Mouse (Mus musculus): ENCODE results near the gene Bcl6.
A peak's percentile ranks its signal among the peaks of the same experiment; 100 is the strongest.

Bcl6 gene

DNA sequence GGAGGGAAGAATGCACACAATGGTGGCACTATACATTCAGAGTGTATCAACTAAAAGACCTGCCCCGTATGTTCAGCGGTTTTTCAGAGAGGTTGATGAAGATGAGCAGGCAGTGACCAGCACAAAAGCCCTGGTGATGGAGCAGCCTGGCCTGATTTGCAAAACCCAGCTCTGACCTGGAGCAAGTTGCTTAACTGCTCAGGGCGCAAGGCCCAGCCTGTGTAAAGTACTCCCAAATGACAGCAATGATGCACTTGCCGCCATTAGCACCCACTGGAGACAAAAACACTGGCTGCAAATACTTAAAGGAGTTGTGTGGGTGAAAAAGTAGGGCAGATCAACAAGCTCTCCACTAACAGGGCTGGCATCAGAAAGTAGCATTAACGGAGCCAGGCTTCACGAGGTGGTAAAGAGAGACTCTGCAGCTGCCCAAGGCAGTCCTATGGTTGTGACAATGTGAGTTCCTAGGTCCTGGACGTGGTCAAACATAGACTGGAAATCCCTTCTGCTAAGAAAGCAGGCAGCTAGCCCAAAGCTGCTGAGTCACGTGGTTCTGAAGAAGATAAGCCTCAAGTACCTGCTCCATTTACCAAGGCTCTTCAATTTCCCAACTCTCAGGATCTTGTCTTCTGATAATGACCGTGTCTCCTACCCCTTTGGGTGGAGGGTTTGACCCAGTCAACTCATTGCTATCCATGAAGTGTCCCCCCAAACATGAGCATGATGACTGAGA, 14.9 kb downstream of the Bcl6 start:
- no peak for DNase-seq (ENCODE audit: low read depth)

- DNase-seq (ENCODE audit: low read depth) = no peak
These were observed 15.8 kb downstream of the Bcl6 start for GRCm38 (mm10) chr16:23972901-23973300.

GRCm38 (mm10) chr16:23972126-23972740, 16.4 kb downstream of the Bcl6 start:
- DNase-seq (ENCODE audit: low read depth) = no peak

DNA sequence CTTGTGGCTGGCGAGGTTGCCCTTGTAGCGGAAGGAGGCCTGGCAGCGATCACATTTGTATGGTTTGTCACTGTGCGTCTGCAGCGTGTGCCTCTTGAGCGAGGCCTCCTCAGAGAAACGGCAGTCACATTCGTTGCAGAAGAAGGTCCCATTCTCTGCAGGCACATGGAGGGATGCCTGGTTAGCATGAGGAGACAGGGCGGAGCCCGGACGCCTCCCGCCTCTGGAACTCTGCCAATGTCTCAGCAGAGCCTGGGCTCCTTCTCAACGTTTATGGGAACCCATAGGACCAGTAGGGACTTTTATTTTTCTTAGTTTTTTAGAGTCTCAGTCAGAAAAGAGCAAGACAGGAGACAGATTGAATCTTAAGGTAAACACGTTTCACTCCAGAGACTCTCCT, 18.7 kb downstream of the Bcl6 start:
- no peak for DNase-seq (ENCODE audit: low read depth)

DNA sequence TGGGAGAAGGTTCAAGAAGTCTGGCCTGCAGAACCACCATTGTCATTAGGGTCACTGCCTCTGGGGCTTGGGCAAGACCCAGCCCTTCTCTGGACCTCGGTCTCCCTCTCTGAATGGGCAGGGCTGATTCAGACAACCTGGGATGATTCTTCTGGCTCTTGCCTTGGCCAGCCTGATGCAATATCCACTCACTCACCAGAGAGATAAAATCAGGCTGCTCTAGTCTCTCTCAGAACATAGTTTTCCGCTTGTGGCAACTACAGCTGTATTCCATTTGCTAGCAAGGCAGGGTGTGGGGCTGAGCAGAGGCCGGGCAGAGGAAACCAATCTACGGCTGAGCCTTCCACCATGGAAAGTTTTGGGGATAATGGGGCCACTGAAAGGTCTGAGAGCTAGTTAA, 19.8 kb downstream of the Bcl6 start:
- no peak for DNase-seq (ENCODE audit: low read depth)

DNA sequence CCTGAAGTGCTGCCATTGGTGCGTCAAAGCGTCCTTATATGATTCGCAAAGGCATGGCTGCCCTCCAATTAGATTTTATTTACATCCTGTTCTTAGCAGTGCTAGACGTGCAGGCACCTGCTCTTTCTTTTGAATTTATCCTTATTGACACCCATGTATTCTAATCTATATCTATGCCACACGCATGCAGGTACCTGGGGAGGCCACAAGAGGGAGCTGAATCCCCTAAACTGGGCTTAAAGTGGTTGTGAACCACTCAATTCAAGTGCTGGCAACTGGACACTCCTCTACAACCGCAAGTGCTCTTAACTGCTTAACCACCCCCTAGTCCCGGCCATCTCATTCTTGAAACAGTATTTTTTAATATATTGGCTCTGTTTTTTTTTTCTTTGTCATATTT, 21.4 kb downstream of the Bcl6 start:
- peak; percentile 54 for DNase-seq (ENCODE audit: low read depth)

- DNase-seq (ENCODE audit: low read depth) = no peak
These were observed 22.6 kb downstream of the Bcl6 start for GRCm38 (mm10) chr16:23966066-23966465.

GRCm38 (mm10) chr16:23964706-23965367, 23.8 kb downstream of the Bcl6 start:
- no peak for DNase-seq (ENCODE audit: low read depth)

- no peak for DNase-seq (ENCODE audit: low read depth)
These were observed 24.6 kb downstream of the Bcl6 start for GRCm38 (mm10) chr16:23963896-23964668.

GRCm38 (mm10) chr16:23962401-23962800, 26.3 kb downstream of the Bcl6 start:
- DNase-seq (ENCODE audit: low read depth) = peak; percentile 63

DNA sequence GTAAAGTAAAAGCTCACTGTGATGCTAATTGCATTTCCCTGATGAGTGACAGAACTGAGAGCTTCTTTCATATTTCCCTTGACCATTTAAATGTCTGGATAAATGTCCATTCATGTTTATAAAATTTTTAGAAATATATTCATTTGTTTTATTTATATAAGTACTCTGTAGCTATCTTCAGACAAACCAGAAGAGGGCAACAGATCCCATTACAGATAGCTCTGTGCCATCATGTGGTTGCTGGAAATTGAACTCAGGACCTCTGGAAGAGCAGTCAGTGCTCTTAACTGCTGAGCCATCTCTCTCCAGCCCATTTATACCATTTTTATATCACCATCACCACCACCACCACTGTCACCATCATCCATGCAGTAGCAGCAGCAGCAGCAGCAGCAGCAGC, 29.7 kb downstream of the Bcl6 start:
- no peak for DNase-seq (ENCODE audit: low read depth)

DNA sequence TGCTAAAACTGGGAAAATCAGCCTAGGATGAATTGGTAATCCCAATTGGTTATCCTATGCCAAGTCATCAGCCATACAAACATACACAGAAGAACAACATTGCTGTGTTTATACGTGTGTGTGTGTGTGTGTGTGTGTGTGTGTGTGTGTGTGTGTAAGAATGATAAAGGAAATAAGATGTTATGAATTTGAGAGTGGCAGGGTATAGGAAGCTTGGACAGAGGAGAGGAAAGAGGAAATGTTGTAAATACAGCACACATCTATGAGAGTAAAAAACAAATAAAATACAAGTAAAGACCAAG, 34.7 kb downstream of the Bcl6 start:
- no peak for DNase-seq (ENCODE audit: low read depth)

DNA sequence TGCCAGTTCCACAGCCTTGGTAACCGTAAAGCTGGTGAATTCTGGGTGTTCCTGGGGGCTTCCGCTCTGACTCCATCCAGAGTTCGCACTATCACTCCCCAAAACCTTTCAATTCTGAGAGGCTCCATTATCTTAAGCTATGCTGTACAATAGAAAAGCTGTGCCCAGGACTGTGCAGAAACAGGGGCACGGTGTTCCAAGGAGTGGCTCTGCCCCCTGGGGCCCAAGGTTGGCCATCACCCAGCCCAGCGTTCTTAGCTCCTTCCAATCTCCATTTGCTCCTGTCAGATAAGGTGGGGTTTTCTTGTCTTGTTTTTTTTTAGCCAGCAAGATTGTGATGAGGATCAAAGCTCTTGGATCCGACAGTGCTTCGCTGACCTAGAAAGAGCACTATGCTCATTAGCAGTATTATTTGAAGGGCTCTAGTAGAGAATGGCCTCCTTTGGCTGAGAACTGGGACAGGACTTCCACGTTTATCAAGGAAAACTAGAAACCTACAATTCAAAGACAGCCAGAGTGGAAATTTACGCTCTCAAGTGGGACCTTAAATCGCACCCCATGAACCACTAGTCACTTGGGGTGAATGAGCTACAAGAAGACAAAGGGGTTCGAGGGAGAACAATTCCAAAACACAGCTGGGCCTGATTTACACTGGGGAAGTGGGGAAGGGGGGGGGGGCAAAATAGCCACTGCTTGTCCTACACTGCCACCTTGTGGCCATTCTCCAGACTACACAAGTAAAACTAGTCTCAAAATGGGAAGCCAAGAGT, 35.3 kb downstream of the Bcl6 start:
- DNase-seq (ENCODE audit: low read depth) = peak; percentile 72

DNA sequence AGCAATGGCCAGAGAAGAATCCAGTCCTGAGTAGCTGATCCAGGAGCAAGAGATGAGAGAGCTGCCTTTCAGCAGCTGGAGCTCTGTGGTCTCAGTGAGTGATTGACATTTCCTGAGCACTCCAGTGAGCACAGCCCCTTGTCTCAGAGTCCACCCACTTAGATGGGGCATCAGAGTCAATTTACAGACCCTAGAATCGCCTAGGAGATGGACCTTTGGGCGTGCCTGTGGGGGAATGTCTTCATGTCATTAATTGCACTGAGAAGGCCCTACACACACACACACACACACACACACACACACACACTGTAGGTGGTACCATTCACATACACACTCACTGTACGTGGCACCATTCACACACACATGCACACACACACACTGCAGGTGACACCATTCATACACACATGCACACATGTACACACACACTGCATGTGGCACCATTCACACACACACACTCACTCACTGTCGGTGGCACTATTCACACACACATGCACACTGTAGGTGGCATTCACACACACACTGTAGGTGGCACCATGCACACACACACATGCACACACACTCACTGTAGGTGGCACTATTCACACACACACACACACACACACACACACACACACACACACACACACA, 36.4 kb downstream of the Bcl6 start:
- DNase-seq (ENCODE audit: low read depth) = no peak

DNA sequence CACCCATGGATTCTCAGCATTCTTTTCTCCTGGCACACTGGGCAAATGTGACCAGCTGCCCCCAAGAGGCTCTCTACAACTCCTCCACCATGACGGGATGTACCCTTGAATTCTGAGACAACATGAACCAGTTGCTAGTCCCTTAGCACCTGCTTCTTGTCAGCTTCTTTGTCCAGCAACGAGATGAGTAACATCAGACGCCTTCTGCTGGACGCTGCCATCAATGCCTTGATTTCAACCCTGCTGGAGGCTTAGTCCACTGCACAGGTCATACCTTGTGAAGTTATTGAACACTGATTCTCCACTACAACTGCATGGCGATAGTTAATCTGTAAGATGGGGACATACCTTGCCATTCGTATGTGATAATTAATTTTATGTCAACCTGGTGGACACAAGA, 41.0 kb downstream of the Bcl6 start:
- DNase-seq (ENCODE audit: low read depth) = no peak

GRCm38 (mm10) chr16:23944801-23945200, 43.9 kb downstream of the Bcl6 start:
- no peak for DNase-seq (ENCODE audit: low read depth)

- DNase-seq (ENCODE audit: low read depth) = no peak
These were observed 54.3 kb downstream of the Bcl6 start for GRCm38 (mm10) chr16:23934397-23934796.

DNA sequence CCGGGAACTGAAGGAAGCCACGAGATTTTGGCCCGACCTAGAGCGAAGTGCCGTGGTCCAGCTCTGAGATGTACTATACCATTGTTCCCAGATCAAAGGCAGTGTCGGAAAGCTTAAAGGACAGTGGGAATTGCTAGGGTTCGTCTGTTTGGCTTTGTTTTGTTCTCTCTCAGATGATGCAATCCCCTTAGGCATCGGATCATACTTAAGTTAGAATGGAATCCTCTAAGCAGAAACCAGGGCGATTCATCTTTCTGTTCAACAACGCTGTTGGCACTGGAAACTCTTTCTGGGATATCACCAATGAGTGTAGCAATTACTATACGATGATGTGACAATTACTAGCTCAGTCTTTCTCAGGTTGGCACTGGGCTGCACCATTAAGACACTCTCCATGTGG, 56.4 kb downstream of the Bcl6 start, which contains the start of gene Rtp2:
Gene Rtp2 (minus strand): TSS at position 101 of the 400 bp plus-strand sequence.
- no peak for DNase-seq (ENCODE audit: low read depth)

DNA sequence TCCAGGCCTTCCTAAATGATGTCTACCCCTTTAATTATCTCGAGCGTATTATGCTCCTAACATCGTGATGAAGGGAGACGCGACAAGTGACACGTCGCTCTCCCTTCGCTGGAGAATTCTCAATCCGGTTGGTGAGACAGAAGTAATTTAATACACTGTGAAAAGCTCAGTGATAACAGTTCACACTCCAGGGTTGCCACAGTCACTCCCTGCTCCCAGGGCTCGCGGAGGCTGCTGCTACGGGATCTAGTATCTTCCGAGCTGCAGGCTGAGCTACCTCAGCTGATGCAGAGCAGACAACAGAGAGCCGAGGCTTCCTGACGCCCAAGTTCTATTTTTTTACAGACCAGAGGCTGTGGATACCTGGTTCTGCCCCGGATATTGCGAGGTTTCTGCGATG, 57.4 kb downstream of the Bcl6 start:
- DNase-seq (ENCODE audit: low read depth) = no peak

GRCm38 (mm10) chr16:23930426-23931073, 58.1 kb downstream of the Bcl6 start:
- no peak for DNase-seq (ENCODE audit: low read depth)
